Mouse (Mus musculus): ENCODE measurements around the gene Nfia. TPM values are rescaled to one million over a fixed set of nuclear protein-coding genes. Genes with fewer than 3 reads are reported as not detected.

The Nfia gene
- total RNA-seq, 2 experiments from 2014 or later = 2.7 to 21.8 TPM

GRCm38 (mm10) chr4:98102625-98103336 lies 330.2 kb downstream of the Nfia start:
- ATAC-seq (replicated peaks; ENCODE audit: low FRiP score, poor library complexity, severe bottlenecking) = no peak

DNA sequence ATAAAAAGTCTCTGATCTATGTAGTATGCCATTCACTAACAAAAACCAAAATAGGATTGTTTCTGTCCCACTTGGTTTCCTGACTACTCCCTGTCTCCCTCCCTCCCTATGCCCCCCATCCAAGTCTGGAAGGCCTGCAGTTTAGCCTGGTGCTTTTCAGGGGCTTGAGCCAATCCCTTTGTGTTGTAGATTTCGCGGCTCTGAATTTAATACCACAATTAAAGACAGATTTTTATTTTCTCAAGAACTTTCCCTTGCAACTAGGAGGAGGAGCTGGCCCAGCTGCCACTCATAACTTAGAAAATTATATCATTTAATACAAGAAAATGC lies 330.8 kb downstream of the Nfia start:
- no peak for ATAC-seq (replicated peaks; ENCODE audit: low FRiP score, poor library complexity, severe bottlenecking)

DNA sequence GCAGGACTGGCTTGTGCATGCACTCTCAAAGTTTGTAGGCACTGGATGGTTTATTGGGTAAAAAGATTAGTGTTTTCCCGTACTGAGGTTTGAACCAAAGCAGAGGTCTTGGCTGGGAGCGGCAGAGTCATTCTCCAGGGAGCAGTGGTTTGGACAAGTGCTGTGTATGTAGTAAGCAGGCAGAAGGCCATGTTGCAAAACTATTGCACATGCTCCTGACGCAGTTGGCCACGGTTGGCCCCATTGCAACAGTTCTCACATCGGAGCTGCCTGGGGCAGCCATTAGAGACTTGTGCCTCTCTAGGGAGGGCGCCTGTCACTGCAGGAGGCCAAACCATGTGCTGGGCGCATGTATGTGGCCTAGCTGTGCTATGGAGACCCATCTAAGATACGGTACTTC lies 331.6 kb downstream of the Nfia start:
- ATAC-seq (replicated peaks; ENCODE audit: low FRiP score, poor library complexity, severe bottlenecking) = no peak

GRCm38 (mm10) chr4:98104911-98105702 lies 332.6 kb downstream of the Nfia start:
- no peak for ATAC-seq (replicated peaks; ENCODE audit: low FRiP score, poor library complexity, severe bottlenecking)

DNA sequence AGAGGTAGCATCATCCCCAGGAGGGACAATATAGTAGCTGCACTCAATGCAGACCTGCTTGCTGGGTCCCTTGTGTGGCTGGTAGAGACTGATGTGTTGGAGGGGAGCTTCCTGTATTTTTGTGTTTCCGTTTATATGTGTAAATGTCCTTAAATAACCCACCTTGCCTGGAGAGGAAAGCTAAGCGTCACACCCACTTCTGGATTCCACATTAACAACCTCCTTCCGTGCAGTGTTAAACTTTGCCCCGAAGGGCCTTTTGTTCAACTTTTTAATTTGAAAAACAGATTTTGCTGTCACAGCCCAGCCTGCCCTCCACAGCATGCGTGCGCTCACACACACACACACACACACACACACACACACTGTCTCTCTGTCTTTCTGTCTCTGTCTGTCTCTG lies 333.4 kb downstream of the Nfia start:
- ATAC-seq (replicated peaks; ENCODE audit: low FRiP score, poor library complexity, severe bottlenecking) = no peak

- ATAC-seq (replicated peaks; ENCODE audit: low FRiP score, poor library complexity, severe bottlenecking) = no peak
Observed at GRCm38 (mm10) chr4:98106445-98107092, 334.0 kb downstream of the Nfia start.

- ATAC-seq (replicated peaks; ENCODE audit: low FRiP score, poor library complexity, severe bottlenecking) = no peak
Observed at GRCm38 (mm10) chr4:98107093-98107453, 334.5 kb downstream of the Nfia start.

GRCm38 (mm10) chr4:98107936-98108675 lies 335.6 kb downstream of the Nfia start:
- ATAC-seq (replicated peaks; ENCODE audit: low FRiP score, poor library complexity, severe bottlenecking) = no peak

DNA sequence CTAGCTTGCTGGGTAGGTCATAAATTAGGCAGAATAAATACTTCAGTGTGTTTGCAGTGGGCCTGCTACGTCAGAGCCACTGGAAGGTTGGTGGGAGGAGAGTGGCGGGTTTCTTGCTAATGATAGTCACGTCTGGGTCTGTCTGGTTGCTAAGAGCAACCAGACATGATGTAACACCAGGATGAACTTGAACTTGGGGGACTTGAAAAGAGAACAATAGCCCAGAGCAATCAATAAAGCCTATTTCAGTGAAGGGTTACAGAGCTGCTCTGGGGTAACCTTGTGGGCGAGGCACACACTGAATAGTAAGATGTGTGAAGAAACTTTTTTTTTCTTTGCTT lies 336.1 kb downstream of the Nfia start:
- ATAC-seq (replicated peaks; ENCODE audit: low FRiP score, poor library complexity, severe bottlenecking) = no peak

- no peak for ATAC-seq (replicated peaks; ENCODE audit: low FRiP score, poor library complexity, severe bottlenecking)
Observed at GRCm38 (mm10) chr4:98109064-98109463, 336.5 kb downstream of the Nfia start.

- no peak for ATAC-seq (replicated peaks; ENCODE audit: low FRiP score, poor library complexity, severe bottlenecking)
Observed at GRCm38 (mm10) chr4:98109911-98110310, 337.4 kb downstream of the Nfia start.

DNA sequence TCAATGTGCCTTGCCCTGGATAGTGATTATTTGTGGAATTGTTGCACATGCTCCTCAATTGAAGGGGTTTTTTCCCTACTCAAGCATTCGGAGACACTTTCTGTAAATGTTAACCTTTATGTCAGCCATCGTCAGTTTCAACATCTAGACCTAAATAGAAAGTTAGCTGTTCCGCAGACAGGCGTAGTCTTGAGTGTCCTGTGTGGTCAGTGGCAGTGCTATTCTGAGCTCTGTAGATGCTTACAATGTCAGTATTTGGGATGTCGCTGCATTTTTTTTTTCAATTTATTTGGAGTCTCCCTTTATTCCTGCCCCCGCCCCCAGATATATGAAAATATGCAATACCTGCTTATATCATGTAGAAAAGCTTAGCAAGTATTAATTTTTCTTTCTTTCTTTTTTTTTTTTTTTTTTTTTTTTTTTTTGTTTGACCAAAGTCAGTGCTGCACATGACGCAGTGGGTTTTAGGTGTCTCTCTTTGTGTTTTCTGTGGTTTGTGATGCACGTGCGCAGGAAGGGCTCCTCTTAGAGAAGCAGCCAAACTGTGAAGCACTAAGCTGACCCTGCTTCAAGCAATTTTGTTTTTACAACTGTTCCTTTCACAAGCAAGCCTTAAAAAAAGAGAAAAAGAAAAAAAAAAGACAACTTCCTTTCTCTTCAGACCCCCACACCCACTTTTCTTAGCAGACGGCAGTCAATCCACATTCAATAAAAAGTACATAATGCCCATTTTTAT lies 340.9 kb downstream of the Nfia start:
- no peak for ATAC-seq (replicated peaks; ENCODE audit: low FRiP score, poor library complexity, severe bottlenecking)

- ATAC-seq (replicated peaks; ENCODE audit: low FRiP score, poor library complexity, severe bottlenecking) = no peak
Observed at GRCm38 (mm10) chr4:98114966-98115365, 342.4 kb downstream of the Nfia start.

DNA sequence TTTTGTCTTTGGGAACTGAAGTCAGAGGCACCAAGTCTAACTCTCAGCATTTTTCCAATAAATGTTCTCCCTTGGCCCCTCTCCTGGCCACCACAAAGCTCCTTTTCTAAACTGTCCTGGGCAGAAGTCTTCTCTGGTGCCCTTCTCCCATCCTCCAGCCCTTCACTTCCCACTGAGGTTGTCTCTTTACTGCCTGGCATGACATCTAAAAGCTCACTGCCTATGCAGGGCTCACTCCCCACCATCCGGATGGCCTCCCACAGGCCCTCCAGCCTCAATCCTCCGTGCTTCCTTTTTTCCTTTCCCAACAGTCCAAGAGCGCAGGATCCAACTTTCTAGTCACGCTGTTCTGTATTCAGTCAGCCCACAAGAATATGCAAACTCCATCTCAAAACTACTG lies 342.9 kb downstream of the Nfia start:
- ATAC-seq (replicated peaks; ENCODE audit: low FRiP score, poor library complexity, severe bottlenecking) = no peak

GRCm38 (mm10) chr4:98116046-98116445 lies 343.5 kb downstream of the Nfia start:
- ATAC-seq (replicated peaks; ENCODE audit: low FRiP score, poor library complexity, severe bottlenecking) = no peak

- ATAC-seq (replicated peaks; ENCODE audit: low FRiP score, poor library complexity, severe bottlenecking) = no peak
Observed at GRCm38 (mm10) chr4:98118126-98118525, 345.6 kb downstream of the Nfia start.

- ATAC-seq (replicated peaks; ENCODE audit: low FRiP score, poor library complexity, severe bottlenecking) = no peak
Observed at GRCm38 (mm10) chr4:98118761-98119675, 346.5 kb downstream of the Nfia start.

DNA sequence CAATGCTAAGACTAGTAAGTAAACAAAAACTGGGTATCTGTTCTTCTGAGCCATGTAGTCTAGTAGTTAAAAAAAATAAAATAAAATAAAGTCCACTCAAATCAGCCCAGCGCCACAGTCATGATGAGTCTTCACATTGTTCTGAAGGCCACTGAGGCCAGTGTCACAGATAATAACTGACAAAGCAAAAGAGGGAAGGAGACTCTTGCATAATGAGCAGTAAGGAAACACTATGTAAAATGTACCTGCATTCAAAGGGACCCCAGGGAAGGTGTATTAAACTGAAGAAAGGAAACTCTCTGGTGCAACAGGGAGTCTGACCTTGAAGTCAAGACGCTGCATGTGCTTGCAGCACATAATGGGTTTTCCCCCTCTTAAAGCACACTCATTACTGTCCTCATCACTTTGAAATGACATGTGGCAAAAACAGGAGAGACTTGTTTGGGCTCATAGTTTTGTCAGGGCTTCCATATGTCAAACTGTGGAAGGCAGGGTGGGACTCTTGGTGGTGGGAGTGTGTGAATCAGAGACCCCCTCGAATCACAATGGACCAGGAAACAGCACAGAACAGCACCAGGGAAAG lies 347.5 kb downstream of the Nfia start:
- no peak for ATAC-seq (replicated peaks; ENCODE audit: low FRiP score, poor library complexity, severe bottlenecking)

All from erythroid progenitor cell, adult 5-6 weeks (primary cell).